Mouse (Mus musculus): Measurements from ENCODE around the gene Spesp1. TPM values are rescaled to one million over a fixed set of nuclear protein-coding genes. Genes with fewer than 3 reads are reported as not detected.

The Spesp1 gene
- total RNA-seq (2014; fragmentation: Nextera tagmentation) (not detected in 2 replicates), total RNA-seq (2017) (0.06 and 0.22 TPM in 2 replicates), polyA plus RNA-seq (2012) (not detected in 2 replicates)

GRCm38 (mm10) chr9:62281991-62282390, at the start of gene Spesp1:
Spesp1 (minus strand) TSS chr9:62282208.
- TF ChIP-seq TAL1 (conservative IDR thresholded peaks at IDR 0.05; ENCODE audit: low read depth, low read length) (no peak), POLR2AphosphoS5 (IDR thresholded peaks at IDR 0.05; ENCODE audit: insufficient replicate concordance, low read depth, low read length) (no peak), GATA2 (IDR thresholded peaks at IDR 0.05; ENCODE audit: borderline replicate concordance, low read depth, low read length) (no peak), GATA1 (IDR thresholded peaks at IDR 0.05; ENCODE audit: borderline replicate concordance, low read length) (no peak), CTCF (IDR thresholded peaks at IDR 0.05; ENCODE audit: low read depth, low read length) (no peak)
- Histone ChIP-seq H3K4me3 (ENCODE audit: low read depth, low read length) (no peak within 1 kb of the TSS), H3K9me3 (replicated peaks) (no peaks in the 10 kb centered on the region), H3K36me3 (replicated peaks) (no peaks in the 10 kb centered on the region), H3K27me3 (ENCODE audit: insufficient read depth, low read length) (peaks cover 11% of the 10 kb centered on the region), H3K4me1 (ENCODE audit: insufficient read depth, low read depth, low read length) (peaks cover 2% of the 10 kb centered on the region; the same call in 1 of the 2 replicates)
- ATAC-seq (ENCODE audit: extremely low read depth, insufficient number of reproducible peaks, low FRiP score, poor library complexity, severe bottlenecking): no peak
- DNase-seq (ENCODE audit: low spot score): no peak

GRCm38 (mm10) chr9:62325965-62326364, 44.0 kb upstream of the Spesp1 start:
- H3K4me3 ChIP-seq (ENCODE audit: low read depth, low read length): no peak overlapping the region
- H3K36me3 ChIP-seq (replicated peaks): no peaks in the 10 kb centered on the region
- peaks cover 10% of the 10 kb centered on the region for H3K9me3 ChIP-seq (replicated peaks)
- ATAC-seq (ENCODE audit: extremely low read depth, insufficient number of reproducible peaks, low FRiP score, poor library complexity, severe bottlenecking) (no peak), DNase-seq (ENCODE audit: low spot score) (no peak)
- no peaks in the 10 kb centered on the region for H3K4me1 ChIP-seq (ENCODE audit: insufficient read depth, low read depth, low read length)
- peaks cover 39% of the 10 kb centered on the region for H3K27me3 ChIP-seq (ENCODE audit: insufficient read depth, low read length)
- TF ChIP-seq TAL1 (conservative IDR thresholded peaks at IDR 0.05; ENCODE audit: low read depth, low read length): no peak

- no peak for ATAC-seq (ENCODE audit: extremely low read depth, insufficient number of reproducible peaks, low FRiP score, poor library complexity, severe bottlenecking)
Measured at GRCm38 (mm10) chr9:62323816-62324215, 41.8 kb upstream of the Spesp1 start.

GRCm38 (mm10) chr9:62318729-62319128, 36.7 kb upstream of the Spesp1 start:
- Histone ChIP-seq H3K4me3 (ENCODE audit: low read depth, low read length) (no peak overlapping the region), H3K9me3 (replicated peaks) (peaks cover 9% of the 10 kb centered on the region), H3K36me3 (replicated peaks) (no peaks in the 10 kb centered on the region), H3K27me3 (ENCODE audit: insufficient read depth, low read length) (peaks cover 37% of the 10 kb centered on the region), H3K4me1 (ENCODE audit: insufficient read depth, low read depth, low read length) (0 out of 2 replicates have a peak, but pooled peaks cover 3% of the 10 kb centered on the region)
- no peak for DNase-seq (ENCODE audit: low spot score)
- TF ChIP-seq GATA2 (IDR thresholded peaks at IDR 0.05; ENCODE audit: borderline replicate concordance, low read depth, low read length) (no peak), TAL1 (conservative IDR thresholded peaks at IDR 0.05; ENCODE audit: low read depth, low read length) (no peak), CTCF (IDR thresholded peaks at IDR 0.05; ENCODE audit: low read depth, low read length) (no peak)
- no peak for ATAC-seq (ENCODE audit: extremely low read depth, insufficient number of reproducible peaks, low FRiP score, poor library complexity, severe bottlenecking)

More at GRCm38 (mm10) chr9:62323816-62324215, 41.8 kb upstream of the Spesp1 start:
- Histone ChIP-seq H3K27me3 (ENCODE audit: insufficient read depth, low read length) (peaks cover 41% of the 10 kb centered on the region), H3K4me1 (ENCODE audit: insufficient read depth, low read depth, low read length) (no peaks in the 10 kb centered on the region), H3K4me3 (ENCODE audit: low read depth, low read length) (no peak overlapping the region), H3K36me3 (replicated peaks) (no peaks in the 10 kb centered on the region), H3K9me3 (replicated peaks) (peaks cover 4% of the 10 kb centered on the region)
- no peak for DNase-seq (ENCODE audit: low spot score)
- TF ChIP-seq GATA1 (IDR thresholded peaks at IDR 0.05; ENCODE audit: borderline replicate concordance, low read length) (no peak), CTCF (IDR thresholded peaks at IDR 0.05; ENCODE audit: low read depth, low read length) (no peak), TAL1 (conservative IDR thresholded peaks at IDR 0.05; ENCODE audit: low read depth, low read length) (no peak), GATA2 (IDR thresholded peaks at IDR 0.05; ENCODE audit: borderline replicate concordance, low read depth, low read length) (no peak), POLR2AphosphoS5 (IDR thresholded peaks at IDR 0.05; ENCODE audit: insufficient replicate concordance, low read depth, low read length) (no peak)

- Histone ChIP-seq H3K36me3 (replicated peaks) (no peaks in the 10 kb centered on the region), H3K4me1 (ENCODE audit: insufficient read depth, low read depth, low read length) (0 out of 2 replicates have a peak, but pooled peaks cover 3% of the 10 kb centered on the region), H3K27me3 (ENCODE audit: insufficient read depth, low read length) (peaks cover 32% of the 10 kb centered on the region), H3K9me3 (replicated peaks) (peaks cover 5% of the 10 kb centered on the region), H3K4me3 (ENCODE audit: low read depth, low read length) (no peak overlapping the region)
- no peak for TF ChIP-seq CTCF (IDR thresholded peaks at IDR 0.05; ENCODE audit: low read depth, low read length)
- no peak for TF ChIP-seq TAL1 (conservative IDR thresholded peaks at IDR 0.05; ENCODE audit: low read depth, low read length)
- TF ChIP-seq GATA1 (IDR thresholded peaks at IDR 0.05; ENCODE audit: borderline replicate concordance, low read length): no peak
- no peak for TF ChIP-seq POLR2AphosphoS5 (IDR thresholded peaks at IDR 0.05; ENCODE audit: insufficient replicate concordance, low read depth, low read length)
- TF ChIP-seq GATA2 (IDR thresholded peaks at IDR 0.05; ENCODE audit: borderline replicate concordance, low read depth, low read length): no peak
- DNase-seq (ENCODE audit: low spot score) (no peak), ATAC-seq (ENCODE audit: extremely low read depth, insufficient number of reproducible peaks, low FRiP score, poor library complexity, severe bottlenecking) (no peak)
Measured at GRCm38 (mm10) chr9:62315556-62315955, 33.5 kb upstream of the Spesp1 start.

- H3K36me3 ChIP-seq (replicated peaks): no peaks in the 10 kb centered on the region
- DNase-seq (ENCODE audit: low spot score) (no peak), ATAC-seq (ENCODE audit: extremely low read depth, insufficient number of reproducible peaks, low FRiP score, poor library complexity, severe bottlenecking) (no peak)
- no peak for TF ChIP-seq TAL1 (conservative IDR thresholded peaks at IDR 0.05; ENCODE audit: low read depth, low read length)
- no peak for TF ChIP-seq GATA1 (IDR thresholded peaks at IDR 0.05; ENCODE audit: borderline replicate concordance, low read length)
- no peak for TF ChIP-seq CTCF (IDR thresholded peaks at IDR 0.05; ENCODE audit: low read depth, low read length)
- no peak for TF ChIP-seq POLR2AphosphoS5 (IDR thresholded peaks at IDR 0.05; ENCODE audit: insufficient replicate concordance, low read depth, low read length)
- no peak for TF ChIP-seq GATA2 (IDR thresholded peaks at IDR 0.05; ENCODE audit: borderline replicate concordance, low read depth, low read length)
- no peaks in the 10 kb centered on the region for H3K9me3 ChIP-seq (replicated peaks)
- peaks cover 2% of the 10 kb centered on the region; the same call in 1 of the 2 replicates for H3K4me1 ChIP-seq (ENCODE audit: insufficient read depth, low read depth, low read length)
- H3K4me3 ChIP-seq (ENCODE audit: low read depth, low read length): no peak overlapping the region
- peaks cover 16% of the 10 kb centered on the region for H3K27me3 ChIP-seq (ENCODE audit: insufficient read depth, low read length)
Measured at GRCm38 (mm10) chr9:62296891-62297290, 14.9 kb upstream of the Spesp1 start.

Measured in G1E (cell line).